Mouse (Mus musculus) thymus, adult 2 months (tissue): ENCODE results near the gene Otud7a.

Experiments used
- CTCF ChIP-seq: fragments of 200-500 bp; IDR thresholded peaks from 2 replicates; pipeline ENCODE4 v1.5.1; 2012; ENCODE audit warnings: mild to moderate bottlenecking, control low read depth, low read length, moderate library complexity, borderline replicate concordance; ENCODE audit not compliant: control insufficient read depth, poor library complexity, insufficient read depth; ENCODE audit errors: extremely low read depth
- POLR2A ChIP-seq: fragments of 200-500 bp; IDR thresholded peaks from 2 replicates; pipeline ENCODE4 v1.6.1; 2012; ENCODE audit warnings: mild to moderate bottlenecking, low read length, control low read depth, moderate library complexity; ENCODE audit not compliant: control insufficient read depth, poor library complexity, insufficient read depth; ENCODE audit errors: extremely low read depth

DNA sequence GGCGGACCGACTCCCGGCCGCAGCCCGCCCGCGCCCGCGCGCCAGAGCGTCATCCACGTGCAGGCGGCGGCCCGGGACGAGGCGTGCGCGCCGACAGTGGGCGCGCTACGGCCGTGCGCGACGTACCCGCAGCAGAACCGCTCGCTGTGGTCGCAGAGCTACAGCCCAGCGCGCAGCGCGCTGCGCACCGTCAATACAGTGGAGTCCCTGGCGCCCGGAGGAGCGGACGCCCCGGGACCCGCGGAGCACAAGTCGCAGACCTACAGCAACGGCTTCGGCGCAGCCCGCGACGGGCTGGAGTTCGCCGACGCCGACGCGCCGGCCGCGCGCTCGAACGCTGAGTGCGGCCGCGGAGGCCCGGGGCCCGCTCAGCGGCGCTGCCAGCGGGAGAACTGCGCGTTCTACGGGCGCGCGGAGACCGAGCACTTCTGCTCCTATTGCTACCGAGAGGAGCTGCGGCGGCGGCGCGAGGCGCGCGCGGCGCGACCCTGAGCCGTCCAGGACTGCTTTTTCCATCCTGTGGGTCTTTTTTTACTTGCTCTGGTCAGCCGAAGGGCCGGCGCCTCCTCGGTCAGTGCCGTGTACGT lies 313.8 kb downstream of the Otud7a start:
- TF ChIP-seq POLR2A (no peak), CTCF (0 out of 2 replicates have a peak, but pooled peaks have one; percentile 22)
